Mouse (Mus musculus): ENCODE measurements around the gene Rbm44.

Gene Rbm44

DNA sequence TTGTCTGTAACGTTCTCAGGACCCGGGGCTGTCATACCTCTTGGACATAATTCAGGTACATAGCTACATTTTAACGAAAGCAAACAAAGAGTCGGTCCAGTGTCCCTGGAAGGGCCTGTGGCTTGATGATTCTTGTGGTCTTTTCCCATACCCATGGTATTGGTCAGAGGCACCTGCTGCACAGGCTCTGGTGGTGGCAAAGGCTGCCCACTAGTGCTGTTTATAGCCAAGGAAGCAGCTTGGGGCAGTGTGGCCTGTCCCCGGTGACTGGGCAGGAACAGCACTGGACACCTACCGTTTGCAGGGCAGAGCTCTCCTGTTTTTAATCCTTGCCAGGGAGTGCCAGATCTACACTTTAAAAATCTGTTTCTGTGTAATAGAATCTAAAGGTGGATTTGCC, 35.8 kb downstream of the Rbm44 start:
- peaks cover 42% of the 10 kb centered on the region for H3K27me3 ChIP-seq (ENCODE audit: insufficient read depth, low read length)
- H3K9me3 ChIP-seq (ENCODE audit: low read length): no peaks in the 10 kb centered on the region
- no peak overlapping the region for H3K4me3 ChIP-seq (replicated peaks; ENCODE audit: low read length)
- TF ChIP-seq POU5F1 (IDR thresholded peaks at IDR 0.05; ENCODE audit: borderline replicate concordance, low read length) (no peak), CTCF (conservative IDR thresholded peaks at IDR 0.05; ENCODE audit: low read length) (no peak), NANOG (IDR thresholded peaks at IDR 0.05; ENCODE audit: borderline replicate concordance, low read length) (no peak)
- no peaks in the 10 kb centered on the region for H3K36me3 ChIP-seq (ENCODE audit: insufficient read depth, low read length)
- peaks cover 10% of the 10 kb centered on the region for H3K4me1 ChIP-seq (replicated peaks; ENCODE audit: low read depth, low read length)

- H3K36me3 ChIP-seq (ENCODE audit: insufficient read depth, low read length): no peaks in the 10 kb centered on the region
- TF ChIP-seq CTCF (conservative IDR thresholded peaks at IDR 0.05; ENCODE audit: low read length) (no peak), NANOG (IDR thresholded peaks at IDR 0.05; ENCODE audit: borderline replicate concordance, low read length) (no peak), POU5F1 (IDR thresholded peaks at IDR 0.05; ENCODE audit: borderline replicate concordance, low read length) (no peak)
- peaks cover 42% of the 10 kb centered on the region for H3K27me3 ChIP-seq (ENCODE audit: insufficient read depth, low read length)
- H3K9me3 ChIP-seq (ENCODE audit: low read length): peaks cover 2% of the 10 kb centered on the region
- H3K4me3 ChIP-seq (replicated peaks; ENCODE audit: low read length): no peak overlapping the region
- H3K4me1 ChIP-seq (replicated peaks; ENCODE audit: low read depth, low read length): peaks cover 10% of the 10 kb centered on the region
These were observed 36.4 kb downstream of the Rbm44 start for GRCm38 (mm10) chr1:91181261-91181660.

GRCm38 (mm10) chr1:91181784-91182450, 37.0 kb downstream of the Rbm44 start:
- no peaks in the 10 kb centered on the region for H3K36me3 ChIP-seq (ENCODE audit: insufficient read depth, low read length)
- H3K4me1 ChIP-seq (replicated peaks; ENCODE audit: low read depth, low read length): peaks cover 10% of the 10 kb centered on the region
- peaks cover 8% of the 10 kb centered on the region for H3K9me3 ChIP-seq (ENCODE audit: low read length)

GRCm38 (mm10) chr1:91183305-91183704, 38.4 kb downstream of the Rbm44 start:
- Histone ChIP-seq H3K4me3 (replicated peaks; ENCODE audit: low read length) (no peak overlapping the region), H3K4me1 (replicated peaks; ENCODE audit: low read depth, low read length) (peaks cover 10% of the 10 kb centered on the region), H3K27me3 (ENCODE audit: insufficient read depth, low read length) (peaks cover 39% of the 10 kb centered on the region), H3K9me3 (ENCODE audit: low read length) (peaks cover 8% of the 10 kb centered on the region), H3K36me3 (ENCODE audit: insufficient read depth, low read length) (no peaks in the 10 kb centered on the region)
- no peak for TF ChIP-seq CTCF (conservative IDR thresholded peaks at IDR 0.05; ENCODE audit: low read length)
- no peak for TF ChIP-seq NANOG (IDR thresholded peaks at IDR 0.05; ENCODE audit: borderline replicate concordance, low read length)
- no peak for TF ChIP-seq POU5F1 (IDR thresholded peaks at IDR 0.05; ENCODE audit: borderline replicate concordance, low read length)

More at GRCm38 (mm10) chr1:91181784-91182450, 37.0 kb downstream of the Rbm44 start:
- H3K4me3 ChIP-seq (replicated peaks; ENCODE audit: low read length): no peak overlapping the region
- no peak for TF ChIP-seq CTCF (conservative IDR thresholded peaks at IDR 0.05; ENCODE audit: low read length)
- no peak for TF ChIP-seq POU5F1 (IDR thresholded peaks at IDR 0.05; ENCODE audit: borderline replicate concordance, low read length)
- no peak for TF ChIP-seq NANOG (IDR thresholded peaks at IDR 0.05; ENCODE audit: borderline replicate concordance, low read length)
- H3K27me3 ChIP-seq (ENCODE audit: insufficient read depth, low read length): peaks cover 42% of the 10 kb centered on the region

DNA sequence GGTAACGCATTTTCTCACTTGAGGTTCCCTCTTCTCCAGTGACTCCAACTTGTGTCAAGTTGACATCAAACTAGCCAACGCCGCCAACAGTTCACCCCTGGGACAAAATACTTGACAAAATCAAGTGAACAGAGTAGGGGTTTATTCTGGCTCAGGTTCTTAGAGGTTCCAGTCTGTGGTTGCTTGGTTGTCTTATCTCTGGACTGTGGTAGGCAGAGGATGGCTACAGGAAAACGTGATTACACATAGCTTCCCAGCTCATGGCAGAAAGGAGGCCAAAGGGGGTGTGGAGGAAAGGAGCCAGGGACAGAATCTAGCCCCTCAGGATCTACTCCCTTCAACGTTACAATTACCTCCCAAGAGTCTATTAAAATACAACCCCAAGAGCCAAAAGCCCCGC, 41.8 kb downstream of the Rbm44 start:
- Histone ChIP-seq H3K36me3 (ENCODE audit: insufficient read depth, low read length) (no peaks in the 10 kb centered on the region), H3K4me3 (replicated peaks; ENCODE audit: low read length) (no peak overlapping the region), H3K27me3 (ENCODE audit: insufficient read depth, low read length) (peaks cover 8% of the 10 kb centered on the region), H3K4me1 (replicated peaks; ENCODE audit: low read depth, low read length) (no peaks in the 10 kb centered on the region), H3K9me3 (ENCODE audit: low read length) (peaks cover 8% of the 10 kb centered on the region)
- TF ChIP-seq POU5F1 (IDR thresholded peaks at IDR 0.05; ENCODE audit: borderline replicate concordance, low read length) (no peak), CTCF (conservative IDR thresholded peaks at IDR 0.05; ENCODE audit: low read length) (no peak), NANOG (IDR thresholded peaks at IDR 0.05; ENCODE audit: borderline replicate concordance, low read length) (no peak)

GRCm38 (mm10) chr1:91187315-91187714, 42.4 kb downstream of the Rbm44 start:
- Histone ChIP-seq H3K36me3 (ENCODE audit: insufficient read depth, low read length) (no peaks in the 10 kb centered on the region), H3K4me1 (replicated peaks; ENCODE audit: low read depth, low read length) (no peaks in the 10 kb centered on the region), H3K27me3 (ENCODE audit: insufficient read depth, low read length) (peaks cover 6% of the 10 kb centered on the region), H3K9me3 (ENCODE audit: low read length) (peaks cover 8% of the 10 kb centered on the region), H3K4me3 (replicated peaks; ENCODE audit: low read length) (no peak overlapping the region)
- no peak for TF ChIP-seq NANOG (IDR thresholded peaks at IDR 0.05; ENCODE audit: borderline replicate concordance, low read length)
- TF ChIP-seq CTCF (conservative IDR thresholded peaks at IDR 0.05; ENCODE audit: low read length): no peak

DNA sequence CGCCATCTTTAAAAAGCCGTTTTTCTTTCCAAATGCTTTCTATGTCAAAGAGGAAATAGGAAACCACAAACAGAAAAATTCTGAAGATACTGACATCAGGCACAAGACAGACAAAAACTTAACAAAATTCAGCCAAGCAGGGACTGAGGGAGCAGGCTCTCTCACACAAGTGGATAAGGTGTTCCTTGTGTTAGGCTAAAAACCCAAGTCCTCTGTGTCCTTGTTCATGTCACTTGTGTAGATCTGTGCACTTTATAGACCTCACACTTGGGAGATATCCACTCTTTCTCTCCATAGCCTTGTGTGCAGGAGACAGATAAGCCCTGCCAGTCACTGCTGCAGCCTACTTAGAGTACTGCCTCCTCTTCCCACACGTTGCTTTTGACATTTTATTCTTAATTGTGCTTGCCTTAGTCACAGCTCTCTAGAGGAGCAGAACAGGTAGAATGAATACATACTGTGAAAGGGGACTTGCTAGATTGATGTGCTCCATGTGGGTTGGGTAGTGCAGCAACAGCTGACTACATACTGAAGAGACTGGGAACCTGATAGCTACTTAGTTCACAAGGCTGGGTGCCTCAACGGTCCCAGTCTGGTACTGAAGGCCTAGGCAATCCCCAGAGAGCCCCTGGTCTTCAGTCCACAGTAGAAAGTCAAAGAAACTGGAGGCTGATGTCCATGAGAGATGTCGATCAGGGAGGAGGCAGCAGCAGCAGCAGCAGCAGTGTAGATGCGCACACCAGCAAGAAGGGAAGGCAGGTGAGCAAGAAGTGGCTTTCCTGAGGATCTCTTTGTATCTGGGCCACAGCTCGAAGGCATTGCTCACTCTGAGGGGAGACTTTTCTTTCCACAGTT, 43.1 kb downstream of the Rbm44 start:
- peaks cover 5% of the 10 kb centered on the region; the same call in 1 of the 2 replicates for H3K27me3 ChIP-seq (ENCODE audit: insufficient read depth, low read length)
- H3K36me3 ChIP-seq (ENCODE audit: insufficient read depth, low read length): no peaks in the 10 kb centered on the region
- peaks cover 8% of the 10 kb centered on the region for H3K9me3 ChIP-seq (ENCODE audit: low read length)
- H3K4me3 ChIP-seq (replicated peaks; ENCODE audit: low read length): no peak overlapping the region
- TF ChIP-seq POU5F1 (IDR thresholded peaks at IDR 0.05; ENCODE audit: borderline replicate concordance, low read length) (no peak), CTCF (conservative IDR thresholded peaks at IDR 0.05; ENCODE audit: low read length) (no peak), NANOG (IDR thresholded peaks at IDR 0.05; ENCODE audit: borderline replicate concordance, low read length) (no peak)
- H3K4me1 ChIP-seq (replicated peaks; ENCODE audit: low read depth, low read length): no peaks in the 10 kb centered on the region

DNA sequence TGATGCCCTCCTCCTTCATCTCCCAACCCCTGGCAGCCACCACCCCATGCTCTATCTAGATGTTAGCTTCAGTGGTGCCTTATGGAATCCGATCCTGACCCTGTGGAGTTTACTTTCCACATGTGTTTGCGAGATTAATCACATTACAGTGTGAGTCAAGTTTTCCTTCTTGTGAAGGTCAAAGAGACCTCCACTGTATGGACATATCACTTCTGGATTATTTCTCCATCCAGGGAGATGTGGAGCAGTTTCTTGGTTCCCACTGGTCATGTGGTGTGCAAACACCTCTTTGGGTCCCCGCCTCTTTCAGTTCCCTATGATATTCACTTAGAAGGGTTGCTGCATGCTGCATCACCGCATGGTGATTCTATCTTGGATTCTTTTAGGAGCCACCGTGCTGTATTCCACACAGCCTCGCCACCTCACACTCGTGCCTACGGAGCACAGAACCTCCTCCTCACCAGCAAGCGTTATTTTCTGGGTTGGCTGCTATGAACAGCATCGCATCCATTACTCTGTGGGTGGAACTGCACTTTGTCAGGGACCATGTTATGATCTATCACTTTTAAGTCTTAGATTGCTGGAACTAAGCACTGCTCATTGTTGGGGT, 44.1 kb downstream of the Rbm44 start:
- H3K36me3 ChIP-seq (ENCODE audit: insufficient read depth, low read length): no peaks in the 10 kb centered on the region
- no peak overlapping the region for H3K4me3 ChIP-seq (replicated peaks; ENCODE audit: low read length)
- TF ChIP-seq CTCF (conservative IDR thresholded peaks at IDR 0.05; ENCODE audit: low read length): no peak
- TF ChIP-seq NANOG (IDR thresholded peaks at IDR 0.05; ENCODE audit: borderline replicate concordance, low read length): no peak
- TF ChIP-seq POU5F1 (IDR thresholded peaks at IDR 0.05; ENCODE audit: borderline replicate concordance, low read length): no peak
- H3K27me3 ChIP-seq (ENCODE audit: insufficient read depth, low read length): peaks cover 13% of the 10 kb centered on the region
- peaks cover 8% of the 10 kb centered on the region for H3K9me3 ChIP-seq (ENCODE audit: low read length)
- no peaks in the 10 kb centered on the region for H3K4me1 ChIP-seq (replicated peaks; ENCODE audit: low read depth, low read length)

Data from E14TG2a.4 (cell line).